Mouse (Mus musculus) cerebellum, adult 2 months (tissue): ENCODE data around the gene Map4.

Experiments
- CTCF ChIP-seq: fragments of 200-500 bp; IDR thresholded peaks from 2 replicates; pipeline ENCODE4 v1.5.1; 2011; ENCODE audit warnings: low read depth, mild to moderate bottlenecking, control low read depth, low read length, moderate library complexity, borderline replicate concordance; ENCODE audit not compliant: insufficient read depth
- POLR2A ChIP-seq: fragments of 200-500 bp; IDR thresholded peaks from 2 replicates; pipeline ENCODE4 v1.6.1; 2011; ENCODE audit warnings: low read length, control low read depth, borderline replicate concordance; ENCODE audit not compliant: insufficient read depth

DNA sequence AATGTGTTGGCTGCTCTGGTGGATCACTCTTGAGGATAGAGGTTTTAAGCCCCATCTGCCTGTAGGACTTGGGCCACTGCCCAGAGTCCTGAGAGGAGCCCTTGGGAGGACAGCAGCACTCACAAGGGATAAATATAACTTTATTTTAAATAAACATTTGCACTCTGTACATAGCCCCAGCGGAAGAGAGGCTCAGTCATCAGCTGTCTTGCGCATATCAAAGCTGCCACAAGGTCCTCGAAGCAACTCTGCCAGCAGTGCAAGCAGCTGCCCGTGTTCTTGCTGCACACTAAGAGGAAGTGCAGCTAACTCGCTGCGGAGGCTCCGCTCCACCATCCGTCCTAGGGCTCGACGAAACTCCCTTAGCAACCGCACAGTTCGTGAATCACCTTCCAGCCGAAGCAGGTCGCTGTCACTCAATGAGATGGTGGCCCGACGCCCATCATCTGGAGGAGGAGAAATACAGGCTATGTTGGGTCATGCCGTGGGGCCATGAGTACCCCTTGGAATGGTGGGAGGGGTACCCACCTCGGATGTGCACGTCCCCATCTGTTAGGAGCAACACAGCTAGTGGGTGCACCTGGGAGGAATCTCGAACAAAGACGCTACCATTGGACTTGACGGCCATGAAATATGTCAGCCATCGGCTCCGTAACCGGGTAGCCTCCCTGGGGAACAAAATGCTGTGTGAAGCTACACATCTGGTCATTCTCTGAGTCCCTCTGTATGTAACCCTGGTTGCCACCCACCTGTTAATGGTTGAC is 153.1 kb downstream of the Map4 start:
- TF ChIP-seq CTCF: no peak
- TF ChIP-seq POLR2A: no peak
